Mouse (Mus musculus) liver, embryonic 15.5 days (tissue): ENCODE results near the gene Triobp. TPM values are rescaled to one million over a fixed set of nuclear protein-coding genes. Genes with fewer than 3 reads are reported as not detected.

Source experiments
- ATAC-seq: fragments of 200-750 bp; cut with Nextera tagmentation; 2 replicates; pipeline ENCODE4 v1.8.0; 2017; ENCODE audit warnings: moderate number of reproducible peaks, mild to moderate bottlenecking, moderate library complexity; ENCODE audit not compliant: insufficient read depth
- H3K27ac ChIP-seq: fragments of 300-500 bp; sonication (generic); replicated peaks from 2 replicates; pipeline ENCODE4 v1.5.1; 2015; ENCODE audit warnings: mild to moderate bottlenecking, inconsistent platforms
- H3K27me3 ChIP-seq: fragments of 300-500 bp; sonication (generic); 2 replicates; pipeline ENCODE4 v1.6.1; 2015; ENCODE audit warnings: mild to moderate bottlenecking, inconsistent platforms
- H3K36me3 ChIP-seq: fragments of 300-500 bp; sonication (generic); replicated peaks from 2 replicates; pipeline ENCODE4 v1.6.1; 2015; ENCODE audit warnings: moderate library complexity, mild to moderate bottlenecking, inconsistent platforms
- H3K4me1 ChIP-seq: fragments of 300-500 bp; sonication (generic); replicated peaks from 2 replicates; pipeline ENCODE4 v1.6.1; 2015; ENCODE audit warnings: inconsistent platforms
- H3K4me2 ChIP-seq: fragments of 300-500 bp; sonication (generic); 2 replicates; pipeline ENCODE4 v1.6.1; 2015; ENCODE audit warnings: moderate library complexity, mild to moderate bottlenecking, inconsistent platforms
- H3K4me3 ChIP-seq: fragments of 300-500 bp; sonication (generic); replicated peaks from 2 replicates; pipeline ENCODE4 v1.5.1; 2015; ENCODE audit warnings: mild to moderate bottlenecking, inconsistent platforms
- H3K9ac ChIP-seq: fragments of 300-500 bp; sonication (generic); 2 replicates; pipeline ENCODE4 v1.6.1; 2015; ENCODE audit warnings: moderate library complexity, mild to moderate bottlenecking, inconsistent platforms
- H3K9me3 ChIP-seq: fragments of 300-500 bp; sonication (generic); replicated peaks from 2 replicates; pipeline ENCODE4 v1.6.1; 2016; ENCODE audit warnings: inconsistent platforms
- WGBS: fragments of 180-500 bp; shearing (Covaris S2); methylation state at CpG from one replicate; pipeline ENCODE4 v1.1.7; 2015; ENCODE audit warnings: mixed read lengths; ENCODE audit not compliant: insufficient replicate concordance; 5-methylcytosine and 5-hydroxymethylcytosine counted together
- polyA plus RNA-seq: library from polyadenylated mRNA; unstranded; fragments of >200 nt; fragmentation: Nextera tagmentation; extraction: Ambion mirVana; gene quantifications from 2 replicates; pipeline ENCODE4 v1.2.1, GENCODE M21; 2015

Gene Triobp
- polyA plus RNA-seq, 1 experiment from 2014 or later, result 20.2 TPM

DNA sequence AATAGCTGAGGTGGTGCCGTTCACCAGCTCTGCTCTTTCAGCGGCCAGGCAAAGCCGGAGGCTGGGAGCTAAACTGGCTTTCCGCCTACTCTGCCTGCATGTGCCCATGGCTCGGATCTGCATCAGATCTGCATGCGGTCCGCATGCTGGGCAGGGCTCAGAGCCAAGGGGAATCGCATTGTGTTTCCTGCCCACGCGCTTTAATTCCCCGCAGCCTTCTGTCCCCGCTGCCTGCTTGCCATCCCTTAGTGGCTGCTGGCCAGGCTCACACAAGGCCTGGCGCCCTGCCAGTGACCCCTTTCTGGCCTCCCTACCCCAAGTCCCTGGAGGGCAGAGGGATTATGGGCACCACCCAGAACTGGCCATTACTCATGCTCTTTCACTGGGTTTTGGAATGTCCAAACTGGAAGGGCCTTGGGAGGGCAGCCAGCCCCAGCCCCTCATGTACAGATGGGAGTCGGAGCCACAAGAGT, 41.0 kb downstream of the Triobp start:
- Histone ChIP-seq H3K9me3 (no peaks in the 10 kb centered on the region), H3K36me3 (peaks cover 69% of the 10 kb centered on the region), H3K4me2 (no peak overlapping the region), H3K4me3 (no peak overlapping the region), H3K27ac (no peak overlapping the region), H3K4me1 (peaks cover 37% of the 10 kb centered on the region), H3K27me3 (no peaks in the 10 kb centered on the region), H3K9ac (no peak overlapping the region)
- no peak for ATAC-seq
- 83% methylated on average over 14 of the region's 14 CpGs for WGBS

DNA sequence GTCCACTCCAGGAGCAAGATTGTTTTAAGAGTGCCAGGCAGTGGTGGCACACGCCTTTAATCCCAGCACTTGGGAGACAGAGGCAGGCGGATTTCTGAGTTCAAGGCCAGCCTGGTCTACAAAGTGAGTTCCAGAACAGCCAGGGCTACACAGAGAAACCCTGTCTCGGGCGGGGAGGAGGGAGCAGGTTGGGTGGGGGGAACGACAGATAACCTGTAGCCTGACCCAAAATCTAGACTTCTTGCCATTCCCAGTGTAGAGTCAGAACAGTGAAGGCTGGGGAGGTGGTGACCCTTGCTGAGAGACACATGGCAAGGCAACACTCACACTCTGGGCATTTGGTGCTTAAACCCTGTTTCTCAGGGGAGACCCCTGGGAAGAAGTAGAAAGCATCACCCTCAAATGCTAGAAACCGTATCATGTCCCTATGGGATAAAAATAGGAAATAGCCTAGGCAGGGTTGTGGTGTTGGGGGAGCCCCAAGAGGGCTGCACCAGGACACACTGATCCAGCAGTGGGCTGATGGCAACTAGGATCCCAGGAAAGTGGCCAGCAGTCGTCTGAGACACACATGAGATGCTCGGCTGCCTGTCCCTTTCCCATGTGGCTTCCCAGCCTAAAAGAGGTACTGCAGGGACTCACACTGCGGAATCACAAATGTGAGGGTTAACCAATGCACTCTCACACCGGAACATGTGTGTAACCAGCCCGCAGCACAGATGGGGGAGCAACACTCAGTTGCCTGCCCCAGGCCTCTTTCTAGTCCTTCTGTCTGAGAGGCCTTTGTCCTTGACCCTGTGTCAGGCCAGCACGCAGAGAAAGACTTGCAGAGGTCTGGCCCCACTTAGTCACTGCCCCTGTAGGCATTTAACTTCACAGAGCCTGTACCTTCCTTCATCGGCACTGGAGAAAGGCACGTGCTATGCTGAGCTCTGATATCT, 41.9 kb downstream of the Triobp start:
- no peak overlapping the region for H3K9ac ChIP-seq
- peaks cover 28% of the 10 kb centered on the region for H3K4me1 ChIP-seq
- 79% methylated on average over 14 of the region's 14 CpGs for WGBS
- ATAC-seq, result no peak
- no peaks in the 10 kb centered on the region for H3K27me3 ChIP-seq
- peaks cover 78% of the 10 kb centered on the region for H3K36me3 ChIP-seq
- H3K27ac ChIP-seq, result no peak overlapping the region
- no peak overlapping the region for H3K4me2 ChIP-seq
- no peak overlapping the region for H3K4me3 ChIP-seq
- no peaks in the 10 kb centered on the region for H3K9me3 ChIP-seq

- Histone ChIP-seq H3K27me3 (no peaks in the 10 kb centered on the region), H3K4me2 (no peak overlapping the region), H3K4me1 (peaks cover 21% of the 10 kb centered on the region), H3K27ac (no peak overlapping the region), H3K4me3 (no peak overlapping the region), H3K9me3 (no peaks in the 10 kb centered on the region), H3K36me3 (peaks cover 84% of the 10 kb centered on the region), H3K9ac (no peak overlapping the region)
- ATAC-seq, result no peak
- 93% methylated on average over 9 of the region's 9 CpGs for WGBS
These were observed 42.6 kb downstream of the Triobp start for GRCm38 (mm10) chr15:78990093-78990463.

GRCm38 (mm10) chr15:78990970-78991525, 43.5 kb downstream of the Triobp start:
- no peak for ATAC-seq
- H3K9me3 ChIP-seq, result no peaks in the 10 kb centered on the region
- no peaks in the 10 kb centered on the region for H3K27me3 ChIP-seq
- 89% methylated on average over 25 of the region's 25 CpGs for WGBS
- no peak overlapping the region for H3K27ac ChIP-seq
- no peak overlapping the region for H3K4me2 ChIP-seq
- H3K9ac ChIP-seq, result no peak overlapping the region
- peaks cover 92% of the 10 kb centered on the region for H3K36me3 ChIP-seq
- no peak overlapping the region for H3K4me3 ChIP-seq
- H3K4me1 ChIP-seq, result peaks cover 22% of the 10 kb centered on the region

GRCm38 (mm10) chr15:78992235-78992634, 44.7 kb downstream of the Triobp start:
- no peak overlapping the region for H3K4me3 ChIP-seq
- WGBS, result 83% methylated on average over 7 of the region's 7 CpGs
- no peak overlapping the region for H3K4me2 ChIP-seq
- no peak for ATAC-seq
- no peaks in the 10 kb centered on the region for H3K27me3 ChIP-seq
- no peaks in the 10 kb centered on the region for H3K9me3 ChIP-seq
- no peak overlapping the region for H3K27ac ChIP-seq
- H3K36me3 ChIP-seq, result peaks cover 85% of the 10 kb centered on the region
- peaks cover 21% of the 10 kb centered on the region for H3K4me1 ChIP-seq
- no peak overlapping the region for H3K9ac ChIP-seq

- no peak overlapping the region for H3K9ac ChIP-seq
- H3K36me3 ChIP-seq, result peaks cover 80% of the 10 kb centered on the region
- WGBS, result 94% methylated on average over 24 of the region's 24 CpGs
- no peak overlapping the region for H3K27ac ChIP-seq
- no peaks in the 10 kb centered on the region for H3K27me3 ChIP-seq
- H3K4me3 ChIP-seq, result no peak overlapping the region
- H3K4me1 ChIP-seq, result peaks cover 20% of the 10 kb centered on the region
- ATAC-seq, result no peak
- no peak overlapping the region for H3K4me2 ChIP-seq
- no peaks in the 10 kb centered on the region for H3K9me3 ChIP-seq
These were observed 45.4 kb downstream of the Triobp start for GRCm38 (mm10) chr15:78992925-78993324.

DNA sequence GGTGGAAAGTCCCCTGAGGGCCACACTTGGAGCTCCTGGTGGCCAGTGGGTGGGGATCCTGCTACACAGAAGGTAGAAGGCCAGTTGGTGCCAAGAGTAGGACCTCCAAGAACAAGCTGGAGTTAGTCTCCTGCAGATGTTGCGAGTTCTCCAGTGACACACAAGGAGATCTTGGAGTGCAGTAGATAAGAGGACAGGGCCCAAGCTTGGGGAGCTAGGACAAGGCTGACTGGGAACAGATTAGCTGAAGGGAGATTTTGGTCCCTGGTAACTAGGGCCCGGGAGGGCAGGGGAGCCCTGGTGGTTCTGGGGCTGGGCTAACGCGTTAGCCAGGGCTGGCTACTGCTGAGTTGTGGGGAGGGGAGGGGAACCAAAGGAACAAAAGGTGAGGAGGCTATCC, 48.4 kb downstream of the Triobp start:
- Histone ChIP-seq H3K27ac (0 out of 2 replicates have a peak overlapping the region, but pooled peaks have one; percentile 33), H3K9me3 (no peaks in the 10 kb centered on the region), H3K4me3 (no peak overlapping the region), H3K27me3 (no peaks in the 10 kb centered on the region), H3K4me1 (peaks cover 14% of the 10 kb centered on the region), H3K9ac (no peak overlapping the region), H3K4me2 (no peak overlapping the region), H3K36me3 (peaks cover 68% of the 10 kb centered on the region)
- no peak for ATAC-seq
- 54% methylated on average over 4 of the region's 4 CpGs for WGBS

DNA sequence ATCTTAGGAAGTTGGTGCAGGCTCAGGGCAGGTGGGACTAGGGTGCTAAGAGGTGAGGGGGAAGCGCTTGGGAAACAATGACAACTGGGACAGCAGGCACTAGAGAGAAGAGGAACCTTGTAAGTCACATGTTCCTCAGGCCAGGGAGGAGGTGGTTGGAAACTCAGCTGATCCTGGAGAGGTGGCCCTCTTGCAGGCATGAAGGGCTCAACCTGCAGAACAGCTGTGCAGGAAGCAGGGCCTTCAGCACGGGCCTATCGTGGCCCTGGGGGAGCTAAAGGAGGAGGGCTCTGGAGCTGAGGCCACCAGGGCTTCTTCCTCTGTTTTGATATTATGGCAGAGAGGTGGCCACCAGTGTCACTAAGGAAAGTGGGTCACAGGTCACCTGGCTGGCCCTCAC, 49.1 kb downstream of the Triobp start:
- ATAC-seq, result no peak
- Histone ChIP-seq H3K27me3 (no peaks in the 10 kb centered on the region), H3K27ac (peak overlapping the region; percentile 33; the same call in 1 of the 2 replicates), H3K4me1 (peaks cover 14% of the 10 kb centered on the region), H3K4me2 (no peak overlapping the region; the same call in 1 of the 2 replicates), H3K36me3 (peaks cover 68% of the 10 kb centered on the region), H3K4me3 (no peak overlapping the region), H3K9me3 (no peaks in the 10 kb centered on the region), H3K9ac (no peak overlapping the region)
- WGBS, result 58% methylated on average over 3 of the region's 3 CpGs

DNA sequence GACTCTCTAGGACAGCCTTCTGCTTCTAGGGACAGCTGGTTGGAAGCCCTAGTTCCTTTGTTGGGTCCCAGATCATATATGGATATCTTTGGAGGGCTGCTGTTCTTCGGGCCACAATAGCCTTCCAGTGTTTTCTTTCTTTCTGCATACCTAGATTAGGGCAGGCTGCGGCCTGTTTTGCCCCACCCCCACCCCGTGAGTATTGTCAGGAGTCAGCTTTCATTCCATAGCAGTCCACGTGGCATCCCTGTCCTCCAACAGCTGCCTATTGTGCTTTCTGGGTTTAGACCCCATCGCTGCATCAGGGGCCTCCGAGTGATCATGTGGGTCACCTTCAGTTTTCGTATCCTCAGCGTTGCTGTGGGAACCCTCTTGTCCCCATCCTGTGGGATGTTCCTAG, 50.8 kb downstream of the Triobp start:
- Histone ChIP-seq H3K4me2 (no peak overlapping the region), H3K27ac (no peak overlapping the region), H3K27me3 (no peaks in the 10 kb centered on the region), H3K4me3 (no peak overlapping the region), H3K36me3 (peaks cover 68% of the 10 kb centered on the region), H3K9me3 (no peaks in the 10 kb centered on the region), H3K9ac (no peak overlapping the region), H3K4me1 (peaks cover 14% of the 10 kb centered on the region)
- 67% methylated on average over 8 of the region's 8 CpGs for WGBS
- ATAC-seq, result no peak

GRCm38 (mm10) chr15:78999586-78999985, 52.1 kb downstream of the Triobp start:
- no peak overlapping the region for H3K27ac ChIP-seq
- peaks cover 67% of the 10 kb centered on the region for H3K36me3 ChIP-seq
- H3K4me1 ChIP-seq, result peaks cover 14% of the 10 kb centered on the region
- 80% methylated on average over 11 of the region's 11 CpGs for WGBS
- H3K9me3 ChIP-seq, result no peaks in the 10 kb centered on the region
- H3K4me2 ChIP-seq, result no peak overlapping the region
- no peak overlapping the region for H3K9ac ChIP-seq
- H3K27me3 ChIP-seq, result no peaks in the 10 kb centered on the region
- no peak for ATAC-seq
- no peak overlapping the region for H3K4me3 ChIP-seq

DNA sequence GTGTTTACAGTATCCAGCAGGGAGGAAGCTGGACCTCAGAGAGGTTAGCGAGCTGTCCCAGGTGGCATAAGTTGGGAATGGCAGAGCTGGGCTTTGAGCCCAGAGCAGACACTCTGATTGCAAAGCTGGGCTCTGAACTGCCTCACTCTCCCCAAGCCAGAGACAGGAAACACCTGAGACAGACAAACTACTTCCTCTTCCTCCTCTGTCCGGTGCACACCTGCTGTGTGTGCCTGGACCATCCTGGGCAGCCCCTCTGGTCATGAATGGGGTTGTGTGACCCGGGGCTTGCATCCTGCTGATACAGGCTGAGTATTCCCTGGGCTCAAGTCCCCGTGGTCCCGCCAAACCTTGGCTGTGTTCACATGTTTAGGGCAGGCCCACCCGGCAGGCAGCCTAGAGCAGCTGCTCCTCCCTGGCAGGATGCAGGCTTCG, 52.9 kb downstream of the Triobp start:
- Histone ChIP-seq H3K27ac (no peak overlapping the region), H3K4me2 (no peak overlapping the region), H3K4me3 (no peak overlapping the region), H3K36me3 (peaks cover 66% of the 10 kb centered on the region), H3K9me3 (no peaks in the 10 kb centered on the region), H3K4me1 (peaks cover 14% of the 10 kb centered on the region), H3K27me3 (no peaks in the 10 kb centered on the region), H3K9ac (no peak overlapping the region)
- WGBS, result 65% methylated on average over 7 of the region's 7 CpGs
- no peak for ATAC-seq
